Mouse (Mus musculus): ENCODE data around the gene Ube3c.
"Not testable (repeated sequence)": the region's sequence is repeated elsewhere in the genome, so short reads cannot be mapped to it uniquely, and the experiment has no call there.

Gene Ube3c

DNA sequence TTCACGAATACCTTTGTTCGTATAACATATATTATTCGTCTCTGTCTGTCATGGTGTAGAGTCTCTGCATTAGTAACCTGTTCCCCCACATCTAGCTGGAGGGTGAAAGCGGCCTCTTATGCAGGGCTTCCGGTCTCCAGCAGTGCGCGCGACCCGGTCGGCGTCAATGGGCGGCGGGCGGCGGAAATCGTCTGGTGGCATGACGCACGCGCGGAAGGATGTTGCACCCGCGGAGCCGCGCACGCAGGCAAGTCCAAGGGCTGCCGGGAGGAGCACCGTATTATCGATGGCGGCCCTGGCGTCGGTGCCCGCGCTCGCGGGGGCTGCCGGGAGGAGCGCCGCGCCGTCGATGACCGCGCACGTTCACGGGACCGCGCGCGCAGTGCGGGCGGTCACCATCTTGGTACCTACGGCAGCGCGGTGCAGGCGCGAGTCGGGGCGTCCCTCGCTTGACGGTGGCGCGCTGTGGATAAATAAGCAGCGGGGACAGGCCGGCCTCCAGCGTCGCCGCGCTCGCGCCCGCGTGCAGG, at the start of gene Ube3c:
Ube3c (plus strand) TSS at position 395 of the 530 bp plus-strand sequence.
- peak; percentile 63 for DNase-seq (ENCODE audit: extremely low read depth, low read depth, low spot score)

DNA sequence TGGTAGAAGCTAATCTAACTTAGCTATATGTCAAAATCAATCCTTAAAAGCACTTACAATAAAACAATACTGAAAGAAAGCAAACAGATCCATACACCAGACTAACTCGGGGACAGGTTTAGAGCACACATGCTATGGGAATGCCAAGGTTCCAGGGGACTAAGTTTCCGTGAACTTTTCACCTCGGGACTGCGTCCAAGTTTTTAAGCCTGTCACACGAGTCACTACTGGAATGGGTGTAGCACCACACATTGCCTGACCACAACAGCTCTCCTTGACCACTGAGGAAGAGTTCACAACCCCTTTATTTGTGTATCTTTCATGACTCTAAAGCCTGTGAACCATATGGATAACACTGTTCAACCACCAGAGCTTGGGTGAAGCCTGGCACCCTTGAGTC, 8.9 kb upstream of the Ube3c start:
- DNase-seq (ENCODE audit: extremely low read depth, low read depth, low spot score) = no peak

DNA sequence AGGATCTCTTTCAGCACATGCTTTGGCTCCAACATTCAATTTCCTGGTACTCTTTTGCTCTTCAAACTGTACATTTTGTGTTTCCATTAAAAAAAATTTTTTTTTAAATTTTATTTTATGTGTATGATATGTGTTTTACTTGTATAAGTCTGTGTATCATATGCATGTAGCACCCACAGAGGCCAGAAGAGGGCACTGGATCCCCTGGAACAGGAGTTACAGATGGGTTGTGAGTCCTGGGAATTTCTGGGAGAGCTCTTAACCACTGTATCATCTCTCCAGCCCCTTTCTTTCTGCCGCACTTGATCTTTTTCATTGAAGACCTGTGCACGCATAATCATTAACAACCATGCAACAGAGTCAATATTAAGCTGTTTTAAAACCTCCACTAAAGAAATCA, 8.4 kb upstream of the Ube3c start:
- DNase-seq (ENCODE audit: extremely low read depth, low read depth, low spot score) = no peak

DNA sequence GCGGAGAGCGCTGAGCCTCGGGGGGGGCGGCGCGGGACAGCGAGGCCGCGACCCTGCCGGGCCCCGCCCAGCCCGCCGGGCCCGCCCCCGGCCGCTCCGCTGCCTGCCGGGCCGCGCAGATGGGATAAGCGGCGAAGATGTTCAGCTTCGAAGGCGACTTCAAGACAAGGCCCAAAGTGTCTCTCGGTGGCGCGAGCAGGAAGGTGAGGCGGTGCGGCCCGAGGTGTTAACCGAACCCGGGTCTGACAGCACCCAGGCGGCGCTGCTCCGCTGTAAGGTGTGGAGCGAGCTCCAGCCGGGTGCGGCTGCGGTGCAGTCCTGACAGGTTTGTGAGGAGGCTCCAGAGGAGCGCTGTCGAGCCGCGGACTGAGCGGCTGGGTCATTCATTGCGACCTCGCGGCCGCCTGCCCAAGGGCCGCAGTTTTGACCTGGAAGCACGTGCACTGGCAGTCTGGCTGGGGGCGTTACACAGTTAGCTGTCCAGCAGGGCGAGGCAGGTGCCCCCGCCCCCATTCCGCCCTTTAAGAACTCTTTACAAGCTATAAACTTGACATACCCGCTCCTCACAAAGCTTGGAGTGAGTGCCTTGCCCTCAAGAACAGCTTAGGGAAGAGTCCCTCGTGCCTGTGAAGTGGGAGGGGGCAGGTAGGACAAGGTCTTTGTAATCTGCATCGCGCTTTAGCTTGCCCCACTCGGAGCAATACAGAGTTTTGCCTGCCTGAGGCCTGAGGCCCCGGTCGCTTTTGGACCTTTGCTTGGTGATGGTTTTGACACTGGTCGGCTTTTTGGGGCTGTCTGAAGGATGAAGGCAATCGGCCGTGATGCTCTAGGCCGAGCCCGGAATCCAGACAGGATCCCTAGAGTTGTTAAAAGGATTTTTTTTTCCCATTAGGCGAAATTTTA, 587 bp downstream of the Ube3c start:
- no peak for DNase-seq (ENCODE audit: extremely low read depth, low read depth, low spot score)

DNA sequence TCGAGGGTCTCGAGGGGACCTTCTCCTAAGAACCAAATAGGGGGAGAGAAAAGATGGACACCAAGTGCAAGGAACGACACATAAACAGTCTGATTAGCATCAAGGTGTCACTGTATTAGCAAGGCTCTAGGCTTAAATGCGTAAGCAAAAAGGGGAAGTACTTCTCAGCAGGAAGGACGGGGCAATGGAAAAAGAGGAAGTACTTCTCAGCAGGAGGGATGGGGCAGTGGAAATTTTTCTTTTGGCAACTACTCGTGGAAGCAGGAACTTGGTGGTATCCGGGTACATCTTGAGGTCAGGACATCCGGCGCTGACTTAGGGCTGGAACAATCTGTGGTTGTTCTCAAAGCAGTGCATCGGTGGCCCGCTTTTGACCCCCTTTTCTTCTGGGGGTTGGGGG, 5.2 kb downstream of the Ube3c start:
- not testable (repeated sequence) for DNase-seq (ENCODE audit: extremely low read depth, low read depth, low spot score)

DNA sequence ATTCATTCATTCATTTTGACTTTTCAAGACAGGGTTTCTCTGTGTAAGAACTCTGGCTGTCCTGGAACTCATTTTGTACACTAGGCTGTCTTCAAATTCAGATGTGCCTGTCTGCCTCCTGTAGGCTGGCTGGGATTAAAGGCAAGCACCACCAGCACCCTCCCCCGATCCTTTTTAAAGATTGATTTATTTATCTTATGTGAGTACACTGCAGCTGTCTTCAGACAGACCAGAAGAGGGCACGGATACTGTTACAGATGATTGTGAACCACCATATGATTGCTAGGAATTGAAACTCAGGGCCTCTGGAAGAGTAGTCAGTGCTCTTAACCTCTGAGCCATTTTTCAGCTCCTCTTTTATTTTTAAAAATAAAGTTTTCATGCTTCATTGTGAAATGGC, 6.0 kb downstream of the Ube3c start:
- no peak for DNase-seq (ENCODE audit: extremely low read depth, low read depth, low spot score)

DNA sequence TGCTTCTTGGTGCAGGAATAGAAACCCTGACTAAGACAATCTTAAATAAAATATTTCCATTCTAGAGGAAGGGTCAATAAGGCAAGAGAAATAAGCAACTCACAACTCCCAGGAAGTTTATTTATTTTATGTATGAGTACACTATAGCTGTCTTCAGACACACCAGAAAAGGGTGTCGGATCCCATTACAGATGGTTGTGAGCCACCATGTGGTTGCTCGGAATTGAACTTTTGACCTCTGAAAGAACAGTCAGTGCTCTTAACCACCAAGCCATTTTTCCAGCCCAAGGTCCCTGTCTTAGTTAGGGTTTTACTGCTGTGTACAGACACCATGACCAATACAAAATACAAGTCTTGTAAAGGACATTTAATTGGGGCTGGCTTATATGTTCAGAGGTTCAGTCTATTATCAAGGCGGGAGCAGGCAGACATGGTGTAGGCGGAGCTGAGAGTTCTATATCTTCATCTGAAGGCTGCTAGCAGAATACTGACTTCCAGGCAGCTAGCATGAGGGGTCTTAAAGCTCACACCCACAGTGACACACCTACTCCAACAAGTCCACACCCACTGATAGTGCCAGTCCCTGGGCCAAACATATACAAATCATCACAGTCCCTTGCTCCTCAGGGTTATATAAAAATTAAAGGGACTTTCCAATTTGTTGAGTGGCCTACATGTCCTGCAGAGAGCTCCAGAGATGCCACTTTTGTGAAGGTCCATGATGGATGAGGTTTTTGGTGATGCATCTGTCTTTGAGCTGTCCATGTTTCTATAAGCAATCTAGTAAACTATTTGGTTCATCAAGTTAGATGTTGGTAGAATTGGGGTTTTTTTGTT, 9.0 kb downstream of the Ube3c start:
- no peak for DNase-seq (ENCODE audit: extremely low read depth, low read depth, low spot score)

DNA sequence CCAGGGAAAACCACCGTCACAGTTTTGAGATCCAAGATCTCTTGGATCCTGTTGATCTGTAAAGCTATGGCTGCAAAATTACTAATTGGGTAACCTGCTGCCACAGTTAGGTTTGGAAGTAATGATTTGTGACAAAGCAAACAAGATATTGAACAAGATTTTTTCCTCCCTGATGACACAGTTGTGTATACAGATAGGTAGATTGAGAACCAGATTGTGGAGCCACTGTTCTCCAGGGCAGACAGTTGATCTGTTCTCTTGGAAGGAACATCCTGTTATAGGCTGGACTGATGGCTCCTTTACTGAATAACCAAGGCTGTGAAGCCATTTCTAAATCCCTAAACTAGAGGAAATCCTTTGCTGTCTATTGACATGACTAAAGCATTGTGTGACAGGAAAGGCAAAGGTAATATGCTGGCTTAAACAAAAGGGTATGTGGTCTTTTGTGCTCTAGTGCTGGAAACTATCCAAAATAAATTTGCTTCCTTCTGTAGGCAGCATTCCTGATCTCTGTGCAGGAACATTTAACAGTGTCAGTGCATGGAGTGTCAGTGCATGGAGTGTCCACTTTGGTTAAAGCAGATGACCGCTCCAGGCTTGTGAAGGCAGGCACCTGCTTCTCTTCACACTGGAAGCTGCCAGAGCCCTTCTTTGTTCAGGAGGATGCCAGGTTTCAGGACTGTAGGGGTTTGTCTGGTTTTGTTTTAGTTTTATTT, 15.0 kb downstream of the Ube3c start:
- no peak for DNase-seq (ENCODE audit: extremely low read depth, low read depth, low spot score)

DNA sequence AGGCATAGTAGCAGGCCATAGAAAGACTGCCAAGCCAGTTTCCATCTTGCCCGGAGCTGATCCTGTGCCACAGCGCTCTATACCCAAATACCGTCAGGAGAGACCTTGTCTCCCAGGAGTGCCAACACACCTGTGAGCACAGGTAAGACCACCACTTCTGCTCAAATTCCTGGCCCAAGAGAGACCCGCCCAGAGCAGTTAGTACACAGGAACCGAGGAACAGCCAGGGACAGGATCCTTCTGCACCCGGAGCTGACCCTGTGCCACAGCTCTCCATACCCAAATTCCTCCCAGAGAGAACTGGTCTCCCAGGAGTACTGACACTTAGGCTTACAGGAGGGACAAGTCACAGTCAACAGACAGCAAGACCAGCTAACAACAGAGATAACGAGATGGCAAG, 23.1 kb downstream of the Ube3c start:
- not testable (repeated sequence) for DNase-seq (ENCODE audit: extremely low read depth, low read depth, low spot score)

DNA sequence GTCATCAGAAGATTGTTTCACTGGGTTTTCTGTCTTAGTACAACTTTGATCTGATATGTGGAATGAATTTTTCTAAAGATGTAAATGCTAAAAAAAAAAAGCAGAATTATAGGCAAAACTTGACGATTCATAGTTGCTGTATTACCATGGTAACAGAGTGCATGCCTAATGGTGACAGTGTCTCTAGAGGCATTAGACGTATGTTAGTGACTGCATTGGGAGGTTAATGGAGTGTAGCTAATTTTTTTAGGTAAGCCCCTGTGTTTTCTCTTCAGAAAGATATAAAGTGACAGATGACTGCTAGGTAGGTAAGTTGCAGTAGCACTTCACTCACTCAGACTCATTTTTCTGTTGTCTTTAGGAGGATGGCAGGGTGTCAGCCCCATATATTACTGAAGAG, 37.5 kb downstream of the Ube3c start:
- DNase-seq (ENCODE audit: extremely low read depth, low read depth, low spot score) = no peak

DNA sequence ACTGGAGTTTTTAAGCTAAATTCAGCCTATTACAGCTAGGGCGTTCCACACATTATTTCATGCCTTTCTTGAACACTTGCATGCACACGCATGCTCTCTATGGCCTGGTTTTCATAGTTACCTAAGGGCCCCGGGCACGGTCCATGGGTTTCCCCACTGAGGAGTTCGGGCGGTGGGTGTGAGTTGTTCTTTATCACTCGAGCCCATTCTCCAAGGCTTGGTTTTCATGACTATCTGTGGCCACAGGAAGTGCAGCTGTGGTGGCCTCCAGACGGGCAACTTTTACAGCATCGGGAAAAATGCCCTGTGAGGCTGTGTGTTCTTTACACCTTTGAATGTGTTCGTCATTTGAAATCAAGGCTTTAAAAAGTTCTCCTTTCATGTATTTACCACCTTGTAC, 56.6 kb downstream of the Ube3c start:
- no peak for DNase-seq (ENCODE audit: extremely low read depth, low read depth, low spot score)

DNA sequence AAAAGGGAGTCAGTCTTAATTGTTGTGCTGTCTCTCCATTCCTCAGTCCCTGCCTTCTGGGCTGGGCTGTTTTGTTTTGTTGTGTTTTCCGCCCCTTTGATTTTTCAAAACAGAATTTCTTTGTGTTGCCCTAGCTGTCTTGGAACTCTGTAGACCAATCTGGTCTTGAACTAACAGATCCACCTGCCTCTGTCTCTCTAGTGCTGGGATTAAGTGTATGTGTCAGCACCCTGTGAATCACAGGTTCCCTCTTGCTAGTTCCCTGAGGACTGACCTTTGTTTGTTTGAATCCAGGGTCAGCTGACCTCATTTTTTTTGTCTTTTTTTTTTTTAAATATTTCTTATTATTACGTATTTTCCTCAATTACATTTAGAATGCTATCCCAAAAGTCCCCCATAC, 60.9 kb downstream of the Ube3c start:
- DNase-seq (ENCODE audit: extremely low read depth, low read depth, low spot score) = no peak

DNA sequence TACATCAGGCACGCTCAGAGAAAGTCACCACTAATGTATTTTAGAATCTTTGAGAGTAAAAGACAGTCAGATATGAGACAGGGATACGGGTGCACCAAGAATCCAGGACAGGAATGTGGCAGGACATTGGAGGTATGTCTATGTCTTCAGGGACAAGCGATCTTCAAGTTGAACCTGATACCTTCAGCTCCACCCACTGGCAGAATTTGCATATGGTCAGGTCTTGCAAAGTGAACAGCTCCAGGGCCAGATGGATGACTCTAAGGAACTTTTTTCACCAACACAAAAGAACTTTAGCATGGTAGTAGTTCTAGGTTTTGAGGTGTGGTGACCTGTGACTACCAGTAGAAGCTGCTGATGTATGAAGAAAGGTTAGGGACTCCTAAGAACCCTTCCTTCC, 62.7 kb downstream of the Ube3c start:
- DNase-seq (ENCODE audit: extremely low read depth, low read depth, low spot score) = no peak

DNA sequence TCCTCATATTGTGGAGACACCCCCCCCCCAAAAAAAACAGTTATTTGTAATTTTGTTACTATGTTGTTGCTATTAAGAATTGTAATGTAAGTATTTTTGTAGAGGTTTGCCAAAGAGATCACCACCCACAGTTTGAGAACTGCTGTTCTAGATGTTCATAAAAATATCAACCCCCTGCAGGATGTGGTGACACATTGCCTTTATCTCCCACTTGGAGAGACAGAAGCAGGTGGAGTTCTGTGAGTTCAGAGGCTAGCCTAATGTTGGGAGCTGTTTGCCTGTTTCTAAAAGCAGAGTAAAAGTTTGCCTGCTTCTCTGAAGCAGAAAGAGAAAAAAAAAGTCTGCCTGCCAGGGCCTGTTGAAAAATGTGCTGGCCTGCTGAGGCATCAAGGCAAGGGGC, 67.3 kb downstream of the Ube3c start:
- no peak for DNase-seq (ENCODE audit: extremely low read depth, low read depth, low spot score)

DNA sequence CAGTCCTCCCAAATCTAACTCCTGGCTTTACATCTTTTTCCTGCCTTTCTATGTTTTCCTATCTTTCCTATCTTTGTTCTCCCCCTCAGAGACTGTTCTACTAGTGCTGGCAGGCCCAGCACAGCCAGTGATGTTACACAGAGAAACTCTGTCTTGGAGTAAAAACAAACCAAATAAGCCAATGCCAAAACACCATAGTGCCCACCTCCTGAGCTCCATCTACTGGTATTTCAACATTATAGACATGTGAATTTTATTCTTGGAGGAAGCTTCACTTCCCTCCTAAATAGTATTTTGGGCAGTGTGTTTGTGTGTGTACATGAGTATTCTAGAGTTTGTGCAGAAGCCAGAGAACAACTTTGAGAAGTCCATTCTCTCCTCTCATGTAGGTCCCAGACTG, 67.8 kb downstream of the Ube3c start:
- DNase-seq (ENCODE audit: extremely low read depth, low read depth, low spot score) = no peak

DNA sequence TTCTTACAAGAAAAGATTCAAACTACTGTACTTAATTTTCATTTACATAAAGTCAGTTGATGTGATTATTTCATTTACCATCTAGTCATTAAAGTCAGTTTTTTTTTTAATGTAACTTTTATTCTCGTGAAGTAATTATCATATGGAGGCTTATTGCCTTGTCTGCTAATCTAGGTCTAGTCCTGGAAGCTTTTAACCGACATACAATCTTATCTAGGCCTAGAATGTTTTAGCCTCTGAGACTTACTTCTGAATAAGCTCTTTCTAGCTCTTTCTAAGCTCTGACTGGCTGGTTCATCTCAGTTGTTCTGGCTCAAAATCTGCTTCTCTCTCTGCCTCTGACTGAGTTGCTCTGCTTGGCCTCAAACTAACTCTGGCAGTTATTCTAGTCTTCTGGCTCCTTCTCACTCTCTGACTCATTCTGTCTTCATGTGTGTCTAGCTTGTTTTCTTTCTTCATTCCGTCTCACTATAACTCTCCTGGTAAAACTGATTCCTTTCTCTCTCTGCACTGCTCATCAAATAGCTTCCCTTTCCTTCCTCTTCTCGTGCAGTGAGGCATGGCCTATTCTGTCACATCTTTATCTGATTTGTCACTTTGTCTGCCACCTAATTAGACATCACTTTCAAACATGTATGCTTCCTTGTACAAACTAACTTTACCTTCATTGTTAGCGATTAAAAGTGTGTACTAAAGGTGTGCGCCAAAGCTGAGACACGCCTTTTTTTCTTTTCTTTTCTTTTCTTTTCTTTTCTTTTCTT, 72.3 kb downstream of the Ube3c start:
- DNase-seq (ENCODE audit: extremely low read depth, low read depth, low spot score) = no peak

DNA sequence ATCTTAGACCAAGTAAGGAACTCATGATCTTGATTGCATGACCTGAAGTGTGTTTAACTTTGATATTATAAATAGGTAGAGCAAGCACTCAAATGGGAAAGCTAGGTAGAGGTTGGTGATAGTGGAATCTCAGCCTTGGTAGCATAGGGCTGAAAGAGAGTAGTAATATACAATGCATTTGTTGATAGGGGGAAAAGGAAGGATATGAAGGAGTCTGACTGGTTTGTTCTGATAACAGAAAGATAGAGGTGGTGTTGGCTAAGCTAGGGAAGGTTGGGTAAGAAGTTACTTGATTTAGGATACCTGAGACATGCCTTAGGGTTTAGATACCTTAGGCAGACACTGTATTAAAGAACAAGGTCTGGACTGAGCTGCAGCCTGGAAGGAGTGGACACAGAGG, 82.7 kb downstream of the Ube3c start:
- no peak for DNase-seq (ENCODE audit: extremely low read depth, low read depth, low spot score)

DNA sequence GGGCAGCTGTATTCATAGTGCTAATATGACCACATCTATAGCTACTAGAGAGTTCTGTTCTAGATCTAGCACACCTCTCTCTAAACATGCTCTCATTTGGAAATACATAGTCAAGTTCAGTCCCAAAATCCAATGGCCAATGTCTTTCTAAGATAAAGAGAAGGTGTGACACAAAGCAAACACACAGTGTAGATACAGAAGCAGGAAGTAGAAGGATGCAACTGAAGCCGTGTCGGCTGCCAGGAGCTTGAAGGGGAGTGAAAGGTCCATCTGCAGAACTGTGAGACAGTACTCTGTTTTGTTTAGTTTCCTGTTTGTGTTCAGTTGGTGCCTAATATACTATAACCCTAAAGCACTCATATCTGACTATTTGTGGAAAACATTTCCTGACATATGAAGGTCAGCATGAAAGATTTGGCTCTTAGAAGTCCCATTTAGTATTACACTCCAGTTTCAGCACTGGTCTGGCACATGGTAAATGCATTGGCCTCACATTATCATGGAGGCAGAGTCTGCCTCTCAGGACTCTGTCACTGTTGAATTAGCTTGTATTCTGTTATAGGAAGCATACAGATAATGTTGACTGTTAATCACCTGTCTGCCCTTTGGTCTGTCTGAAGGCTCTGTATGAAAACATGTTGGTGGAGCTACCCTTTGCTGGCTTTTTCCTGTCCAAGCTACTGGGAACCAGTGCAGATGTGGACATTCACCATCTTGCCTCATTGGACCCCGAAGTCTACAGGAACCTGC, 88.7 kb downstream of the Ube3c start:
- DNase-seq (ENCODE audit: extremely low read depth, low read depth, low spot score) = no peak

DNA sequence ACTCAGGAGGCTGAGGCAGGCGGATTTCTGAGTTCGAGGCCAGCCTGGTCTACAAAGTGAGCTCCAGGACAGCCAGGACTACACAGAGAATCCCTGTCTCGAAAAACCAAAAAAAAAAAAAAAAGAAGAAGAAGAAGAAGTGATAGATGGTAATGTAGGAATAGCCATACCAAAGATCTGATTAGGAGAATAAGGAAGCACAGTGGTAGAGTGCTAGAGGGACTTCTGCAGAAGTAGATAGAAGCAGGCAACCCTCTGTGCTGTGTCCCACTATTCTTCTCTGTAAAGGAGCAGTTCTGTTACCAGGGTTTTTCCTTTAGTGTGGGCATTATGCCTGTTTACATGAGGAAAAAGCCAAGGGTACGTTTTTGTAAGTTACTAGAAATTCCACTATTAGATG, 92.2 kb downstream of the Ube3c start:
- not testable (repeated sequence) for DNase-seq (ENCODE audit: extremely low read depth, low read depth, low spot score)

DNA sequence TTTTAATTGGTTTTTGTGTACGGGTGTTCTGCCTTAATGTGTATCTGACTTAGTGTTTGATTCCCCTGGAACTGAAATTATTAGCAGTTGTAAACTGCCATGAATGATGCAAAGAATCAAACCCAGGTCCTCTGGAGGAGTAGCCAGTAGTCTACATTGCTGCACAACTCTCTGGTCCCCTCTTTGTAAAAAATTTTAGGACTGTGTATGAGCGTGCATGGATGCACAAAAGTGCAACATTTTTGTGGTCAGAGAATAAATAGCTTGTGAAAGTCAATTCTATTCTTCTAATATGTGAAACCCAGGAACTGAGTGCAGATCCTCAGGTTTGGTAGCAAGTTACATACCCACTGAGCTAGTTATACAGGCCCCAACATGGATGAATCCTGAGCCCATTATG, 96.3 kb downstream of the Ube3c start:
- no peak for DNase-seq (ENCODE audit: extremely low read depth, low read depth, low spot score)
